Mouse (Mus musculus) kidney, postnatal 0 days (tissue): Measurements from ENCODE around the gene Ppdpf. TPM values are rescaled to one million over a fixed set of nuclear protein-coding genes. Genes with fewer than 3 reads are reported as not detected.

Source experiments
- ATAC-seq: fragments of 200-750 bp; cut with Nextera tagmentation; replicated peaks from 2 replicates; pipeline ENCODE4 v1.8.0; 2017; ENCODE audit warnings: low read depth, moderate number of reproducible peaks, moderate TSS enrichment, moderate library complexity; ENCODE audit not compliant: low FRiP score
- DNase-seq: peaks from one replicate; pipeline ENCODE4 v3.0.0-alpha.2; 2016; ENCODE audit warnings: low spot score
- H3K27ac ChIP-seq: fragments of 300-500 bp; sonication (generic); 2 replicates; pipeline ENCODE4 v1.5.1; 2014; ENCODE audit warnings: mild to moderate bottlenecking
- H3K27me3 ChIP-seq: fragments of 300-500 bp; sonication (generic); 2 replicates; pipeline ENCODE4 v1.6.1; 2014; ENCODE audit warnings: low read length, mixed read lengths; ENCODE audit not compliant: insufficient read depth
- H3K36me3 ChIP-seq: fragments of 300-500 bp; sonication (generic); 2 replicates; pipeline ENCODE4 v1.6.1; 2014; ENCODE audit warnings: low read length, mixed read lengths; ENCODE audit not compliant: insufficient read depth
- H3K4me1 ChIP-seq: fragments of 300-500 bp; sonication (generic); replicated peaks from 2 replicates; pipeline ENCODE4 v1.6.1; 2014; ENCODE audit warnings: antibody characterized with exemption, low read length, mixed read lengths; ENCODE audit not compliant: insufficient read depth
- H3K4me2 ChIP-seq: fragments of 300-500 bp; sonication (generic); 2 replicates; pipeline ENCODE4 v1.6.1; 2014; ENCODE audit warnings: mild to moderate bottlenecking, low read length, moderate library complexity, mixed read lengths
- H3K4me3 ChIP-seq: fragments of 300-500 bp; sonication (generic); replicated peaks from 2 replicates; pipeline ENCODE4 v1.5.1; 2014; ENCODE audit warnings: low read depth, low read length
- H3K9ac ChIP-seq: fragments of 300-500 bp; sonication (generic); 2 replicates; pipeline ENCODE4 v1.6.1; 2014; ENCODE audit warnings: low read depth, low read length
- H3K9me3 ChIP-seq: fragments of 300-500 bp; sonication (generic); replicated peaks from 2 replicates; pipeline ENCODE4 v1.6.1; 2016; ENCODE audit warnings: low read length, inconsistent platforms, mixed read lengths
- CTCF ChIP-seq: IDR thresholded peaks from 2 replicates; pipeline ENCODE4 v1.5.1; 2016; ENCODE audit warnings: antibody characterized with exemption, low read depth, mild to moderate bottlenecking, moderate library complexity
- WGBS: fragments of 180-500 bp; shearing (Covaris S2); extraction: QIAGEN DNeasy Blood & Tissue Kit; methylation state at CpG from one replicate; pipeline ENCODE4 v1.1.7; 2014; 5-methylcytosine and 5-hydroxymethylcytosine counted together
- polyA plus RNA-seq: library from polyadenylated mRNA; unstranded; fragments of >200 nt; fragmentation: Nextera tagmentation; extraction: Ambion mirVana; gene quantifications from 2 replicates; pipeline ENCODE4 v1.2.1, GENCODE M21; 2015

Ppdpf gene
- polyA plus RNA-seq, 1 experiment from 2014 or later: 278 TPM

DNA sequence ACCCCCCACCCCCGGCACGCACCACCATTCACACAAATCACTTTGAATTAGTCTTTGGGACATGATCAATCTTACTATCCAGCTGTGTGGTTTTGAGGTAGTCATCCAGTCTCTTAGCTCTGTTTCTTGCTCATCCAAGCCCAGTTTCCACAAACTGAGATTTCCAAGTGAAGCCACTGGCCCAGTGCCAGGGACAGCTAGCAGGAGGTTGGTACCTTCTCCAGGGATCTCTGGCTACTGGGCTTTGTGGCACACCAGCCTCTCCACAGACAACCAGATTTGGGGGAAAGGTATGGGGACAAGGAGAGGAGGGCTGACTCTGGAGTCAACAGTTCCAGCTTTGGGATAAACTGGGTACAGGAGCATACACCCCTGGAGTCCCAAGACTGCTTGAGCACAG is 33.3 kb downstream of the Ppdpf start:
- no peak for ATAC-seq

DNA sequence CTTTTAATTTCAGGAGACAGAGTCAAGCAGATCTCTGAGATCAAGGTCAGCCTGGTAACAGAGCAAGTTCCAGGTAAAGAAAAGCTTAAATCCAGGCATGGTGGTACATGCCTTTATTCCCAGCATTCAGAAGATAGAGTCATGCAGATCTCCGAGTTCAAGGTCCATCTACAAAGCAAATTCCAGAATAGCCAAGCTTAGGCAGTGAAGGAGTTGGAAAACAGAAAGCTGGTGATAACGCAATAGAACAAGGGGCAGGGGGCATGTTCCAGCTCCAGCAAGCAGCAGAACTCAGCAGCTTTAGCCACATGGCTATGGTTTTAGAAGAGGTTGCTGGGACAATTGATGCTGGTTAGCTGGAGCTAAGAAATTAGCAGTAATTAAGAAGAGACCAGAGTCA is 37.9 kb downstream of the Ppdpf start:
- 92% methylated on average over 2 of the region's 2 CpGs for WGBS
- no peak for ATAC-seq
- H3K4me3 ChIP-seq: no peak overlapping the region

More for the DNA sequence above, 33.3 kb downstream of the Ppdpf start:
- no peak for DNase-seq
- H3K4me2 ChIP-seq: peak overlapping the region; percentile 56
- H3K36me3 ChIP-seq: no peaks in the 10 kb centered on the region
- no peak for TF ChIP-seq CTCF
- H3K4me1 ChIP-seq: peaks cover 6% of the 10 kb centered on the region
- H3K9ac ChIP-seq: 0 out of 2 replicates have a peak overlapping the region, but pooled peaks have one; percentile 14
- no peaks in the 10 kb centered on the region for H3K27me3 ChIP-seq
- H3K27ac ChIP-seq: peak overlapping the region; percentile 32
- no peaks in the 10 kb centered on the region for H3K9me3 ChIP-seq
- H3K4me3 ChIP-seq: peak overlapping the region; percentile 3; the same call in 1 of the 2 replicates
- 23% methylated on average over 2 of the region's 2 CpGs for WGBS

DNA sequence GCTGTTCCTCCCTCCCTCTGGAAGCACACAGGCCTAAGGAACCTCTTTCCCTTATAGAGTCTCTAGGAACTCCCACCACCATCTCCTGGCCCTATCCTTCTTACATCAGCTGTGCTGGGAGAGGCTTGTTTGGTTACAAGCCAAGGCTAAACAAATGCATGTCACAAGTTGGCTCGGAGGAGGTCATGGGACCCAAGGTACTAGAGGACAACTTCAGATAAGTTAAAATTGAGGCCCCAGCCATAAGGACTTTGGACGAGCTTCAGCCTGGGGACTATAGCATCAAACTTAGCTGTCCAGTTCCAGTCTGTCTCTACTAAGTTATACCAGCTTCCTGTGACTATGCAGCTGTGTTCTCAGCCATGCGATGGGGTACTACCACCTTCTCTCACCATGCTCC is 40.1 kb downstream of the Ppdpf start:
- H3K9me3 ChIP-seq: no peaks in the 10 kb centered on the region
- no peak overlapping the region for H3K27ac ChIP-seq
- WGBS: 83% methylated on average over 3 of the region's 3 CpGs
- H3K9ac ChIP-seq: no peak overlapping the region
- DNase-seq (no peak), ATAC-seq (no peak)
- H3K4me2 ChIP-seq: no peak overlapping the region
- TF ChIP-seq CTCF: no peak
- no peaks in the 10 kb centered on the region for H3K27me3 ChIP-seq
- peaks cover 13% of the 10 kb centered on the region; the same call in 1 of the 2 replicates for H3K36me3 ChIP-seq
- no peaks in the 10 kb centered on the region for H3K4me1 ChIP-seq
- H3K4me3 ChIP-seq: no peak overlapping the region

More for the DNA sequence above, 37.9 kb downstream of the Ppdpf start:
- Histone ChIP-seq H3K36me3 (0 out of 2 replicates have a peak, but pooled peaks cover 6% of the 10 kb centered on the region), H3K27ac (no peak overlapping the region), H3K27me3 (no peaks in the 10 kb centered on the region), H3K9ac (no peak overlapping the region), H3K4me1 (peaks cover 5% of the 10 kb centered on the region), H3K9me3 (no peaks in the 10 kb centered on the region), H3K4me2 (no peak overlapping the region)
- no peak for TF ChIP-seq CTCF
- DNase-seq: no peak

DNA sequence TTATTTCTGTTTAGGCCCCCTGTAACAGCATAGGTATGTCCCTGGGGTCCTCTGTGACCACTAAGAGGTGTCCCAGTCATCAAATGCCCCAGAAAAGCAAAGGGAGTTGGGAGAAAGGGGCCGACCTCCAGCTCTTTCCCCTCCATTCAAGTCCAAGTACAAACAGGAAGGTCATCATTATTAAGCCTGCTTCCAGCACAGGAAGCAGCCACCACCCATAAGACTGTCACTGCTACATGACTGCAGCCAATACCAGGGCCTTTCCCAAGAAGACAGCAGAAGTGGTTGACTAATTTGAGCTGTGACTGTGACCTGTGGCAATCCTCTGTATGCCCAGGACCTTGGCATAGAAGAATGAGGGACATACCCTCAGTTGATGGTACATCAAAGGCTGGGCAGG is 41.3 kb downstream of the Ppdpf start:
- no peaks in the 10 kb centered on the region for H3K4me1 ChIP-seq
- DNase-seq (no peak), ATAC-seq (no peak)
- no peak for TF ChIP-seq CTCF
- WGBS: 64% methylated on average over 1 of the region's 1 CpGs
- H3K27me3 ChIP-seq: no peaks in the 10 kb centered on the region
- H3K4me2 ChIP-seq: no peak overlapping the region
- no peak overlapping the region for H3K4me3 ChIP-seq
- H3K9ac ChIP-seq: no peak overlapping the region
- no peak overlapping the region for H3K27ac ChIP-seq
- H3K36me3 ChIP-seq: peaks cover 13% of the 10 kb centered on the region; the same call in 1 of the 2 replicates
- H3K9me3 ChIP-seq: no peaks in the 10 kb centered on the region

DNA sequence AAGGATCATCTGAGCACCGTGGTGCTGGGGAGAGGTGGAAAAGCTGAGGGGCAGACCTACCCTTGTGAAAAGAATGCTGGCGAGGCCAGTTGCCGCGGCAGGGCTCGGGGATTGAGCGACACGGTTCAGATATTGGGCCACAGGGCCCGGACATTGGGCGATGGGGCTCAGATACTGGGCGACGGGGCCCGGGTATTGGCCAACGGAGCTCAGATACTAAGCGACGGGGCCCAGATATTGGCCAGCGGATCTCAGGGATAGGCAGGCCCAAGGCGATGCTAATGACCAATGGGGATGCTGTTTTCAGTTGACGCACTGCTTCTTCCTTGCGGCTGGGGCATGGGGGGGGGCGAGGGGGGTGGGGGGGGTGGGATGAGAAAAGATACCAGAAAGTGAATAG is 44.1 kb downstream of the Ppdpf start:
- Histone ChIP-seq H3K36me3 (peaks cover 16% of the 10 kb centered on the region; the same call in 1 of the 2 replicates), H3K4me2 (no peak overlapping the region), H3K27me3 (no peaks in the 10 kb centered on the region), H3K27ac (no peak overlapping the region), H3K9ac (no peak overlapping the region), H3K4me3 (no peak overlapping the region), H3K9me3 (no peaks in the 10 kb centered on the region), H3K4me1 (no peaks in the 10 kb centered on the region)
- no peak for DNase-seq
- TF ChIP-seq CTCF: no peak
- ATAC-seq: no peak
- 90% methylated on average over 19 of the region's 20 CpGs for WGBS

DNA sequence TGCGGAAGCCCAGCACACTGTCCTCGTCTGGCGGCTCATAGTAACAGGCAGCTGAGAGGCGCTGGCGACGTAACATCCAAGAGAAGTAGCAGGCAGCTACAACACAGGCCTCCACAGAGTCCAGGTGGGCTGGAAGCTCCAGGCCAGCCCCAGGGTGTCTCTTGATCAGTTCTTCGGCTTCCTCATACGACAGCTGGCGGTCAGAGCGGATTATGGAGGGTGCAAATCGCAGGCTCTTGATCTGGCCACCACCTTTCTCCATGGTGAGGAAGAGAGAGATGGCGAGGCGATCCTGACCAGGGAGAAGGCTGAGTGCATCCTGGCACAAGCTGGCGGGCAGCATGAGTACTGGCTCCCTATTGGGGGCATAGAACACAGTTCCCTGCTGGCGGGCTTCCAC is 46.4 kb downstream of the Ppdpf start:
- H3K4me2 ChIP-seq: no peak overlapping the region
- H3K27ac ChIP-seq: no peak overlapping the region
- DNase-seq (no peak), ATAC-seq (no peak)
- no peak for TF ChIP-seq CTCF
- no peaks in the 10 kb centered on the region for H3K27me3 ChIP-seq
- H3K4me1 ChIP-seq: no peaks in the 10 kb centered on the region
- H3K9ac ChIP-seq: no peak overlapping the region
- peaks cover 25% of the 10 kb centered on the region; the same call in 1 of the 2 replicates for H3K36me3 ChIP-seq
- WGBS: 94% methylated on average over 15 of the region's 15 CpGs
- no peak overlapping the region for H3K4me3 ChIP-seq
- H3K9me3 ChIP-seq: no peaks in the 10 kb centered on the region

DNA sequence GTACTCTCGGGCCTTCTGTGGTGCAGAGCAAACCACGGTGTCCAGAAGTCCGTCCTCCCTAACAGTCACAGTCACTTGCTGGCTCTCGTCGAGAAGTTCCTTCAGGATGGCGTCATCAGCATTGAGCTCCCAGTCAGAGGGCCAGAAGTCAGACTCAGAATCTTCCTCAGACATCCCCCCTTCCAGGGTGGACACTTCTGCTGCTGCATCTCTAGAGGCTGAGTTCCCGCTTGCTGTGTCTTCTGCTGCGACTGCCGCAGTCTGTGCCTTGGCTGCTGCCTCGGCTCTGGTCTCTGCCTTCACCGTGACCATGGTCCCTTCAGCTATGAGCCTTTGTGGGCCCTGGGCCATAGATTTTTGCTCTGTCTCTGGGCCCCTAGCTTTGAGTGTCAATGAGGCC is 47.6 kb downstream of the Ppdpf start:
- no peak for DNase-seq
- 0 out of 2 replicates have a peak, but pooled peaks cover under 1% of the 10 kb centered on the region for H3K4me1 ChIP-seq
- no peak overlapping the region for H3K4me2 ChIP-seq
- no peak overlapping the region for H3K9ac ChIP-seq
- TF ChIP-seq CTCF: no peak
- no peaks in the 10 kb centered on the region for H3K9me3 ChIP-seq
- H3K4me3 ChIP-seq: no peak overlapping the region
- no peak for ATAC-seq
- H3K27ac ChIP-seq: no peak overlapping the region
- H3K36me3 ChIP-seq: peaks cover 23% of the 10 kb centered on the region; the same call in 1 of the 2 replicates
- no peaks in the 10 kb centered on the region for H3K27me3 ChIP-seq
- 90% methylated on average over 11 of the region's 11 CpGs for WGBS
